Mouse (Mus musculus): ENCODE results near the gene Nr2f1.

The Nr2f1 gene

DNA sequence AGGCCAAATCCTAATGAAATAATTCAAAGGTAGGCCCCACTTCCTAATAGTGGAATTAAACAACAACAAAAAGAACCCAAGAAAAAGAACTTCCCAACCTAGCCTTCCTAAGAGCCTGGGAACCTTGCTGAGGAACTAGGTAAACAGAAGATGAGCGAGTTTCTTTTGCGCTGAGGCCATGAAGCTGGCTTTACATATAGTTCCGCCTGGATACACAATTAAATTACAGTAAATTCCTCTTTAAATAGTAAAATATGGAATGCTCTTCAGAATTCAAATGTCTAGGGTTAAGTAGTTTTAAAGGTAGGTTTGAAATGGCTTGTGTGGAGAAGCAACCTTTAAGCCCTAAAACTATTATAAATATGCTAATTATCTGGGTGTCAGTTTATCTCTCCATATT, 19.3 kb downstream of the Nr2f1 start:
- no peak for DNase-seq (ENCODE audit: extremely low spot score, low spot score)

- DNase-seq (ENCODE audit: extremely low spot score, low spot score): peak; percentile 77
Measured at GRCm38 (mm10) chr13:78179312-78180097, 20.1 kb downstream of the Nr2f1 start.

DNA sequence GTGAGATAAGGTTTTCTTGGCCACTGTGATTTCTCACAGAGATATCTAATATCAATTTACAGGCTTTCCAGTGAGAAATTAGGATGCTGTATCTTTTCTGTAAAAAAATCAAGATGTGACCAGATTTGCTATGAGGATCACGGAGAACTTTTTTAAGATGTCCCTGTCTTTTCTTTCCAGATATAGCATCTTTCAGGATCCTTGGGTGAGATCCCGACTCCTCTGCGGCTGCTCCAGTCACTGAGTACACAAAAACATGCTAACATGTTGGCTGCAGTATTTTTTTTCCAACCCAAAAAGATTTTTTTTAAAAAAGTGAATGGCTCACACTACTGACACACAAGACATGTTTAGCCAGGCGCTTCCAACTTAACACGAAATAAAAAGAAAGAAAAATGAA, 20.8 kb downstream of the Nr2f1 start:
- DNase-seq (ENCODE audit: extremely low spot score, low spot score): no peak

GRCm38 (mm10) chr13:78178021-78178420, 21.5 kb downstream of the Nr2f1 start:
- DNase-seq (ENCODE audit: extremely low spot score, low spot score): no peak

DNA sequence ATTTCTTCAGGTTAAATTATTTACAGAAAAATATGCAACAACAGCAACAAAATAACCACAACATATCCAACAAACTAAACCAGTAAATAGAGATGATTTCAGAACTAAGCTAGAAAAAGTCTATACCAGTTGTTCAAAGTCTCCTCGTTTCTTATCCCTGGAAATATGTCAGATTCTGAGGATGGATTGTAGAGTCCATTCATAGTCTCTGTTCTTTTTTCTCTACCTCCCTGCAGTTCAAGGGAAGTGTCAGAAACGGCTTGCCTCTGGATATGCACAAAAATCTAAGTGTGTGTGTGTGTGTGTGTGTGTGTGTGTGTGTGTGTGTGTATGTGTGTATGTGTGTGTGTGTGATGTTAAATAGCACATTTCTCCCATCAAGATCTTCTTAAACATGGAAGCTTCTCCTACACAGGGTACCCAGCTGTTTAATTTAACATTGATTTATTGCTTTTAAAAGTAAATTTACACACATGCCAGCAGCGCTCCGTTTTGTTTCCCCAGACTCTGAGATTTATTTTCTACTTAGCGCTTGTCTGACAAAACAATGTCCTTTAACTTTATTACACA, 22.1 kb downstream of the Nr2f1 start:
- no peak for DNase-seq (ENCODE audit: extremely low spot score, low spot score)

GRCm38 (mm10) chr13:78175821-78176380, 23.7 kb downstream of the Nr2f1 start:
- DNase-seq (ENCODE audit: extremely low spot score, low spot score): no peak

- DNase-seq (ENCODE audit: extremely low spot score, low spot score): no peak
Measured at GRCm38 (mm10) chr13:78174891-78175290, 24.7 kb downstream of the Nr2f1 start.

- DNase-seq (ENCODE audit: extremely low spot score, low spot score): no peak
Measured at GRCm38 (mm10) chr13:78174191-78174590, 25.4 kb downstream of the Nr2f1 start.

DNA sequence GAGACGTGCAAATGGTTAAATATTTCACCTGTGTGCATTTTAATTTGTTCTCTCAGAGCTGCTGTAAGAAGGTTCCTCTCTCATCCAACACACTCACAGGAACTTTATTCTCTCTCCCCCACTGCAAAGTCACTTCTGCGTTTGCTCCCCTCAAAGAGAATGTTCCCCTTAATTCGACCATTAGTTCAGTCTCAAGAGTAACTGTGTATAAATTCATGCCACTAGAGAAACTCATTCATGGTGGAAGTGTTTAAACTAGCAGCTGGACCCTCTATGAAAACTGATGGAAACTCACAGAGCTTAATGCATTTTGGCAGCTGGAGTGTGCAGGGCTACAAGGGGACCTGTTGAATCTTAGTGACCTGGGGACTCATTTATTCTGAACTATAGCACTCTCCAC, 26.7 kb downstream of the Nr2f1 start:
- DNase-seq (ENCODE audit: extremely low spot score, low spot score): no peak

- no peak for DNase-seq (ENCODE audit: extremely low spot score, low spot score)
Measured at GRCm38 (mm10) chr13:78171984-78172636, 27.4 kb downstream of the Nr2f1 start.

- peak; percentile 61 for DNase-seq (ENCODE audit: extremely low spot score, low spot score)
Measured at GRCm38 (mm10) chr13:78171320-78171719, 28.2 kb downstream of the Nr2f1 start.

GRCm38 (mm10) chr13:78168166-78168565, 31.4 kb downstream of the Nr2f1 start:
- DNase-seq (ENCODE audit: extremely low spot score, low spot score): no peak

GRCm38 (mm10) chr13:78164941-78165340, 34.6 kb downstream of the Nr2f1 start:
- DNase-seq (ENCODE audit: extremely low spot score, low spot score): no peak

- peak; percentile 88 for DNase-seq (ENCODE audit: extremely low spot score, low spot score)
Measured at GRCm38 (mm10) chr13:78163087-78163958, 36.2 kb downstream of the Nr2f1 start.

- DNase-seq (ENCODE audit: extremely low spot score, low spot score): no peak
Measured at GRCm38 (mm10) chr13:78162149-78162548, 37.4 kb downstream of the Nr2f1 start.

DNA sequence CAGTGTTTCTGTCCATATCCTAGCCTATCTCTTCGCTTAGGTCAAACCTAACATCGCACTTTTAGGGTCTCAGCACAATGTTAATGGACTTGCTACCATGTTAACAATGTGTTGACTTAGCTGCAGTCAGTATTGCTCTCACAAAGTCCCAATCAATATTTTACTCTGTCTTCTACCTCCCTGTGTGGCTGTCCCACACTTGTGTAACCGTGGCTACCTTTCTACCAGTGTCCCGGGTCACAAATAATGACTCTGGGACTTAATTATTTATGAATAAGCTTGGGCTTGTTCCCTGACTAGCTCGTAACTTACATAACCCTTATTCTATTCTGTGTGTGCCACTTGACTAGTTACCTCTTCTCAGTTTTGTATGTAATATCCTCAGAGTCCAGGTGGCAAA, 42.1 kb downstream of the Nr2f1 start:
- no peak for DNase-seq (ENCODE audit: extremely low spot score, low spot score)

All from neural tube, embryonic 10.5 days (tissue).